Mouse (Mus musculus) liver, adult 2 months (tissue): ENCODE results near the gene Shroom3. TPM values are rescaled to one million over a fixed set of nuclear protein-coding genes. Genes with fewer than 3 reads are reported as not detected.

ENCODE experiments used
- DNase-seq: peaks from one replicate; pipeline ENCODE4 v3.0.0-alpha.2; 2011; ENCODE audit warnings: low read depth, low spot score; ENCODE audit errors: extremely low read depth
- H3K27ac ChIP-seq: fragments of 200-500 bp; replicated peaks from 2 replicates; pipeline ENCODE4 v1.5.1; 2012; ENCODE audit warnings: low read depth, mild to moderate bottlenecking, control low read depth, inconsistent platforms, low read length; ENCODE audit not compliant: insufficient read depth
- H3K27me3 ChIP-seq: fragments of 200-500 bp; 2 replicates; pipeline ENCODE4 v1.6.1; 2012; ENCODE audit warnings: mild to moderate bottlenecking, moderate library complexity, low read length, inconsistent platforms; ENCODE audit not compliant: control insufficient read depth, insufficient read depth
- H3K36me3 ChIP-seq: fragments of 200-500 bp; 2 replicates; pipeline ENCODE4 v1.6.1; 2012; ENCODE audit warnings: low read length, inconsistent platforms; ENCODE audit not compliant: control insufficient read depth, insufficient read depth
- H3K4me1 ChIP-seq: fragments of 200-500 bp; 2 replicates; pipeline ENCODE4 v1.6.1; 2011; ENCODE audit warnings: low read length; ENCODE audit not compliant: control insufficient read depth, insufficient read depth
- H3K4me3 ChIP-seq: fragments of 200-500 bp; 2 replicates; pipeline ENCODE4 v1.5.1; 2011; ENCODE audit warnings: low read depth, mild to moderate bottlenecking, control low read depth, low read length, moderate library complexity; ENCODE audit not compliant: insufficient read depth
- H3K79me2 ChIP-seq: fragments of 200-500 bp; 2 replicates; pipeline ENCODE4 v1.6.1; 2012; ENCODE audit warnings: inconsistent platforms, mild to moderate bottlenecking, low read length, moderate library complexity; ENCODE audit not compliant: control insufficient read depth, insufficient read depth
- H3K9ac ChIP-seq: fragments of 200-500 bp; 2 replicates; pipeline ENCODE4 v1.6.1; 2012; ENCODE audit warnings: low read depth, mild to moderate bottlenecking, control low read depth, inconsistent platforms, low read length
- CTCF ChIP-seq: fragments of 200-500 bp; IDR thresholded peaks from 2 replicates; pipeline ENCODE4 v1.5.1; 2011; ENCODE audit warnings: low read depth, low read length, control low read depth
- POLR2A ChIP-seq: fragments of 200-500 bp; IDR thresholded peaks from 2 replicates; pipeline ENCODE4 v1.6.1; 2011; ENCODE audit warnings: low read length, control low read depth; ENCODE audit not compliant: insufficient read depth; ENCODE audit errors: extremely low read depth
- WGBS: fragments of 180-500 bp; shearing (Covaris S2); methylation state at CpG from one replicate; pipeline ENCODE4 v1.1.7; 2018; 5-methylcytosine and 5-hydroxymethylcytosine counted together
- polyA plus RNA-seq: library from polyadenylated mRNA; depleted of rRNA; stranded (reverse); fragments of >200 nt; gene quantifications from 2 replicates; pipeline ENCODE4 v1.2.3, GENCODE M21; 2012
- total RNA-seq: library from RNA; depleted of rRNA; stranded (reverse); fragments of >200 nt; gene quantifications from 2 replicates; pipeline ENCODE4 v1.2.3, GENCODE M21; 2014

Shroom3 gene
- total and polyA plus RNA-seq, 2 experiments: 4.0 to 4.1 TPM

DNA sequence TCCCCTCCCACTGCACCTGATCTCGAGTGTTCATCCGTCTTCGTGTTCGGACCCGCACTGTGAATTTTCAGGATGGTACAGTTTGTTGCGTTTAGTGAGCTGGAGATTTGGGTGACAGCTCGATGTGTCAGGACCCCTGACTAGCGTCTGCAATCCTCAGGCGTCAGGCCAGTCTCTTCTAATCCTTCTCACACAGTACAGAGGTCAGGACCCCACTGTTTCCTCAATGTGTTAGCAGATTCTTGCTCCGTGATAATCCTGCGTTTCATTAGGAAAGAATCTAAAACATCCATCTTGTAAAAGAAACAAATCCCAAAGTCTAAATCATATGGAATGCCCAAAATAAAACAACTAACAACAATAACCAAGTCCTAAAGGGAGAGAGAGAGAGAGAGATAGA is 18.5 kb downstream of the Shroom3 start:
- Histone ChIP-seq H3K36me3 (no peaks in the 10 kb centered on the region), H3K4me3 (no peak overlapping the region), H3K27me3 (no peaks in the 10 kb centered on the region), H3K27ac (no peak overlapping the region), H3K79me2 (peaks cover 30% of the 10 kb centered on the region; the same call in 1 of the 2 replicates), H3K9ac (no peak overlapping the region), H3K4me1 (no peaks in the 10 kb centered on the region; the same call in 1 of the 2 replicates)
- DNase-seq: no peak
- WGBS: 78% methylated on average over 11 of the region's 11 CpGs
- TF ChIP-seq CTCF (no peak), POLR2A (no peak)

DNA sequence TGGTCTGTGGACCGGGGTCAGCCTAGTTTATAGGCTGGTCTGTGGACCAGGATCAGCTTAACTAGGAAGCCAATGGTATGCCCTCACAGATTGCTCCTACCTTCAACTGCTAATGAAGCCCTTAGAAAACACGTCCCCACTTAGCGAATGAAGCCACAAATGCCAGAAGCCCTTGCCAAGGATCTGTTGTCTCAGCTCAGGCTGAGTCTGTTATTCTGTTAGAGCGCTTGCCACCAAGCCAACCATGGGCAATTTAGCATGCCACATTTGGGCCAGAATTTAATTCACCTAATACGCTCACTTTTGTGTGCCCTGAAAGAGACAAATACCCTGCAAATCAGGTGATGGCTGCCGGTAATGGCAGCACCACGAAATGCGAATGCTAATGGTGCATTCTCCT is 20.4 kb downstream of the Shroom3 start:
- Histone ChIP-seq H3K27me3 (no peaks in the 10 kb centered on the region), H3K4me3 (no peak overlapping the region), H3K9ac (no peak overlapping the region), H3K27ac (no peak overlapping the region), H3K4me1 (peaks cover 12% of the 10 kb centered on the region), H3K36me3 (no peaks in the 10 kb centered on the region), H3K79me2 (peaks cover 19% of the 10 kb centered on the region; the same call in 1 of the 2 replicates)
- WGBS: 90% methylated on average over 8 of the region's 8 CpGs
- no peak for TF ChIP-seq CTCF
- no peak for TF ChIP-seq POLR2A
- DNase-seq: no peak

DNA sequence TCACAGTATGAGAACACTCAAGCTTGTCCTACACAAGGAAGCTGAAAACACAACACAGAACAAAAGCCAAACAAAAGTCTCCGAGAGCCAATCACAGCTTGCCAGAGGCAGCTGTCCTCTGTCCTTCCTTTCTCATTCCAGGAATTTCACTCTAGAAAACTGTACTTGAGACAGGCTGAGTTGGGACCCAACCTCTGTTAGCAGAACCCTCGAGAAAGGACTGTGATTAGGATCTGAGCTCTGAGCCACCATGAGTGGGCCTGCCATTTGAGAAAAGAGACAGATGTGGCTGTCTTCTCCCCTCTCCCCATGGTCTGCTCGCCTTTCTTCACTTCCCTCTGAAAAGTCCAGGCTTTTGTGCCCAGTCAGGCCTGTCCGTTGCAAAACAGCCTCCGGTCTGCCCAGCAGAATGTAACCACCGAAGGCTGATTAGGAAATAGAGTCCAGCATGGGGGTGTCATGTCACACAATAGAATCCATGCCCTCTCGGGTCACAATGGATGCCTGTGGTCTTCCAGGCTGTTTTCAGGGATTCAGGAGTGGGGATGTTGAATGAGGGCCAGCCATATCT is 24.8 kb downstream of the Shroom3 start:
- DNase-seq: peak; percentile 83
- TF ChIP-seq CTCF (no peak), POLR2A (no peak)
- Histone ChIP-seq H3K27me3 (no peaks in the 10 kb centered on the region), H3K9ac (0 out of 2 replicates have a peak overlapping the region, but pooled peaks have one; percentile 53), H3K79me2 (peaks cover 6% of the 10 kb centered on the region; the same call in 1 of the 2 replicates), H3K27ac (peak overlapping the region; percentile 97), H3K4me3 (no peak overlapping the region), H3K4me1 (peaks cover 41% of the 10 kb centered on the region), H3K36me3 (no peaks in the 10 kb centered on the region)
- WGBS: 11% methylated on average over 7 of the region's 7 CpGs

DNA sequence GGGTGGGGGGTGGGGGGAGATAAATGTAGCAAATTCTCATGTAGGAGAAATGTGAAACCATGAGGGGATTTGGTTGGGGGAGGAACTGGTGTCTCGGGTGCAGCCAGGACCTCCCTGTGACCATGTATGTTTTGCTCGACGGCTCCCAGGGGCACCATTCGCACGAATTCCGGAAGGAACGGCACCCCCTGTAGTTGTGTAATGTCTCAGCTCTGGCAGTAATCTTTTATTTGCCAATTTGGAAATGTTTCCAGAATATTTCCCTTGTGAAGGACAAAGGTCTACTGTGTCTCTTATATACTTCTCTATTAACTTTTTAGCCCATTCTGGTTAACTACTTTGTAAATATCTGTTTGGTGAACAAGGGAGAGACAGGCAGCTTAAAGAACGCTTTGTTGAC is 27.5 kb downstream of the Shroom3 start:
- H3K9ac ChIP-seq: peak overlapping the region; percentile 56
- WGBS: 19% methylated on average over 8 of the region's 8 CpGs
- peak; percentile 95 for DNase-seq
- peaks cover 58% of the 10 kb centered on the region for H3K4me1 ChIP-seq
- no peaks in the 10 kb centered on the region for H3K36me3 ChIP-seq
- TF ChIP-seq POLR2A (no peak), CTCF (0 out of 2 replicates have a peak, but pooled peaks have one; percentile 3)
- peaks cover 5% of the 10 kb centered on the region; the same call in 1 of the 2 replicates for H3K79me2 ChIP-seq
- no peaks in the 10 kb centered on the region for H3K27me3 ChIP-seq
- H3K4me3 ChIP-seq: no peak overlapping the region
- peak overlapping the region; percentile 98 for H3K27ac ChIP-seq

DNA sequence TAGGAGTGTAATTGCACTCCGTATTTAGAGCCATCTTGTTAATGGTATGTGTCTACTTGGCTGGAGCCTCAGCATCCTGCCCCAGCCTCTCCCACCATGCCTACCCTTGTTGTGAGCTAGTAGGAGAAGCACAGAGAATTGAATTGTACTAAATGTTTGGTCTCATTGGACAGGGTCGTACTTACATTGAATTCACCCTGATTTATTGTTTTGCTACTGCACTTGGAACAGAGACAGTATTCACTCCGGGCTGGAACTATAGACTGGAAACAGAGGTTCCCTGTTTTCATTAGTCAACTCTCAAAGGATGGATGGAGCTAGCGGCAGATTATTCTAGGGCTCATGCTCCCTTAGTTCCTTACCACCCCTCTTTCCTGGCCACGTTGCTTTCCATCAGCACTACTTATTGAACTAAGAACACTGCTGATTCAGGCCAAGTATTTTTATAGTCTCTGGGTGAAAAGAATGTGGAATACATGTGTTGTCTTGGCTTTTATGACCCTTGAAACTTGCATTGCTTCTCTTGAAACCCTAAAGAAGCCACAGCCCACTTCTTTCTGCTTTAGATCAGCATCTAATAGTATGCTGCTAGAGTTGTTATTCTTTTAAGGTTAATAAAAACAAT is 28.5 kb downstream of the Shroom3 start:
- peaks cover 5% of the 10 kb centered on the region; the same call in 1 of the 2 replicates for H3K79me2 ChIP-seq
- WGBS: 79% methylated on average over 5 of the region's 5 CpGs
- no peak overlapping the region for H3K4me3 ChIP-seq
- H3K36me3 ChIP-seq: no peaks in the 10 kb centered on the region
- H3K9ac ChIP-seq: no peak overlapping the region
- TF ChIP-seq CTCF (no peak), POLR2A (no peak)
- no peaks in the 10 kb centered on the region for H3K27me3 ChIP-seq
- no peak for DNase-seq
- H3K4me1 ChIP-seq: peaks cover 61% of the 10 kb centered on the region
- H3K27ac ChIP-seq: peak overlapping the region; percentile 91
